Mouse (Mus musculus) layer of hippocampus, adult 18-20 months (tissue): ENCODE measurements around the gene Ccdc9b. TPM values are rescaled to one million over a fixed set of nuclear protein-coding genes. Genes with fewer than 3 reads are reported as not detected.

ENCODE experiments used
- DNase-seq, 2 experiments: peaks; one replicate each; pipeline ENCODE4 v3.0.0; 2022; ENCODE audit warnings: low spot score in 2 of 2
- total RNA-seq, 2 experiments: library from RNA; stranded (reverse); gene quantifications; 2 replicates each; pipeline ENCODE4 v1.2.3; 2021

The Ccdc9b gene
- total RNA-seq, 2 experiments from 2014 or later: 6.5 to 6.7 TPM

DNA sequence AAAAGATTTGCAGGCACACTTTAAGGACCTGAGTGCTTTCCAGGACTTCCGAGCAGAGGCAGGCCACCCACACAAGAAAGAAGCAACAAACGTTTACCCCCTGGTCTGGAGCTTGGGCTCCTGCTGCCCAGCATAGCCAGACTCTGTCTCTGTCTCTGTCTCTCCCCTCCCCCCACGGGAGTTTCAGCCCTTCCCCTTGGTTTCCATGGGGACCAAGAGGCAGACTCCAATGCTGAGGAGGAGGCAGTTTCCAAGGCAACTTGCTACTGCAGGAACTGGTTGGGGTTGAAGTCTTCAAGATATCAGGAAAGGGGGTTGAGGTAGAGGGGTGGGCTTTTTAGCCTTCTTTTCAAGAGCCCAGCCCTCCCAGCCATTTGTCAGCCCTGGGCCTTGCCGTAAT, 48.2 kb downstream of the Ccdc9b start:
- DNase-seq: peak; percentile 67 to 74

DNA sequence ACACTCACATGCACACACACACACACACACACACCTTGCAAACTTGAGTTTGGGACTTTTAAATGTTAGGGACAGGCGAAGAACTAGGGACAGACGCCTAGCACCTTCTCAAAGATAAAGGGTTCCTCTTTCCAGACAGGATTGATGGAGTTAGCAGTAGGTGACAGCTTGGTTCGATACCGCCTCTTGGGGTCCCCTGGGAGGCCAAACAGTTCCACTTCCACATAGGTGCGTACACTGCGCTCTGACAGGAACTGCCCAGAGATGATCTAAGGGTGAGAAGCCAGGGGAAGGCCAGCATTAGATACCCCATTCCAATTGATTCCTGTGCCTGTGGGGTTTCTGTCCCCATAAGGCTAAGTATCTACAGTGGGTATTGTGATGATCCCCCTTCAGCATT, 48.8 kb downstream of the Ccdc9b start:
- no peak for DNase-seq

DNA sequence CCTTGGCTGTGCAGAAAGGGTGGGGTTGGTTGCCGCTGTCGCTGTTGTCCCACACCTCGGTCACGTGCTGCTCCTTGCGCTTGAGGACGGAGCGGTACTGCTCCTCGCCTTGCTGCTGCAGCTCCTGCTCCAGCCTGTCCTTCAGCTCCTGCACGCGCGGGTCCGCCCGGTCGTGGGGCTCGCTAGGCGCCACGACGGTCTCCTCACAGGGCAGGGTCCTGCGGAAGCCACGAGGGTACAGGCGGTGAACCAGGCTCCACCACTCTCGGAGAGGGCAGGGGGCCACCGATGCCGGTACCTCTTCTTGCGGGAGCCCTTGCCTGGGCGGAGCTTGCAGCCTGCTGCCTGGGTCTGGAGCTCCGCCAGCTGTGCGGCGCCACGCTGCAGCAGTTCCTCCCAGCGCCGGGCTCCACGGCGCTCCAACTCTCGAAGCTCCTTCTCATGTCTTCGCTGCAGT, 51.4 kb downstream of the Ccdc9b start:
- no peak for DNase-seq

DNA sequence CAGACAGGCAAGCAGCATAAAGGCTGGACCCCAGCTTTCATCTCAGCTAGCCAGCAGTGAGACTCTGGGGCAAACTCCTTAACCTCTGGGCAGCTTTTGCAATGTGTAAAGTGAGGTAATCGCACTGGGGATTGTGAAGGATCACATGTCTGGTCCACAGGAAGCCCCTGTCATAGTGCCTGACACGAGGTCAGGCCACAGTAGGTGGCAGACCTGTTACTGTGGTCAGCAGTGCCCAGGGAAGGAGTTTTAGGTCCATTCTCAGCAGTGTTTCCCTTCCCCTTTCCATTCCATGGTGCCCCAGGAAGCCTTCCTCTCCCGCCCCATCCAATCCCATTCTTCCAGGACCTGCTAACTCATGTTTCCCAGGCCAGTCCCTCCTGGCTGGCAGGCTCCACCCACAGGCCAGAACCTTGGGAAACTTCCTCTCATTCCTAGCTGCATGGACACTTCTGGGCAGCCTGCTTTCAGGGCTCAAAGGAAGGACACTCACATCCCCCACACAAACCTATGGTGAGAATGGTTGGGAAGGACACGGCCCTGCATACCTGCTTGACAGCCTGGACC, 52.7 kb downstream of the Ccdc9b start:
- no peak for DNase-seq

DNA sequence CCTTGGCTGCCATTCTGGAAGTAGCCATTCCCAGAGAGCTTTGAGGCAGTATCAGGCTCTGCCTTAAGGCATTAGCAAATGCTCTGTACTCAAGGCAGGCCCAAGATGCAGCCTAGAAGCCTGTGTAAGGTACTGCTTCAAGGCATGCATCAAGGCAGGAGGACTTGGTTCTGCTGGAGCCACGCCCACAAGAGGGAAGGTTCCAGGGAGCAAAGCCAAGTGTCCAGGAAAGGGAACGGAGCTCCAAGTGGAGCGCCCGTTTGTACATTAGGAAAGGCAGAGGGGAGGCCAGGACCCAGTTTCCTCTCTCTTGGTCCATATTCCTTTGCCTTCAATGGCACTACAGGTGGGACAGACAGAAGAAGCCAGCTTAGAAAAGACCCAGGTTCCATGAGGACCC, 54.0 kb downstream of the Ccdc9b start:
- no peak for DNase-seq

DNA sequence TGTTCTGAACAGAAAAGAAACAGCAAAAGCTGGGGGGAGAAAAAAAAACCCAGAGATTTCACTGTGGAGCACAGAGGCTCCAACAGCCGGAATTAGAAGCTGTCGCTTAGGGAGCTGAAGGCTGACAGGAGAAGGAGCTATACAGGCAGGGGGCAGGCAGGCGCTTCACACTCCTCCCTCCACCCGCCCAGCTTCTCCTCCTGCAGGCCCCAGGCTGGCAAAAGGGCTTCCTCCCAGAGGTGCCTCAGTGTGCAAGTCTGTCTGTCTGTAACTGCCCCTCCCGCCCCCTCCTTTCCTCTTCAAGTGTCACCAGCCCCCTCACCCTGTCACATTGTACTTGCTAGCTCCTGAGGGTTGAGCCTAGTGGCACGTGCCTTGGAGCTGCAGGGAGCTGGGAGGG, 56.0 kb downstream of the Ccdc9b start:
- DNase-seq: peak in 1 of 2 experiments; percentile 59

Other genes with a start within 250 kb of the Ccdc9b start
- gene Bmf, start 213.0 kb downstream of the Ccdc9b start, total RNA-seq: 1 to 10 TPM; 1.2 to 2.8 TPM
- gene Bub1b, start 164.4 kb downstream of the Ccdc9b start, total RNA-seq: 1 to 10 TPM; 2.4 TPM
- 10 to 100 TPM; 54.3 to 67.9 TPM for gene Pak6, start 99.4 kb downstream of the Ccdc9b start, total RNA-seq
- gene Ankrd63, start 58.7 kb downstream of the Ccdc9b start, total RNA-seq: 10 to 100 TPM; 18.1 to 18.6 TPM
- 1 to 10 TPM; 2.2 to 2.5 TPM for gene Plcb2, start 34.2 kb downstream of the Ccdc9b start, total RNA-seq
- 10 to 100 TPM; 71.4 to 77.5 TPM for gene Inafm2, start 16.9 kb downstream of the Ccdc9b start, total RNA-seq
- gene Phgr1, start 10.1 kb upstream of the Ccdc9b start, total RNA-seq: not detected
- gene Disp2, start 17.1 kb upstream of the Ccdc9b start, total RNA-seq: 100 to 1,000 TPM; 261 to 266 TPM
- 1 to 10 TPM; 1.1 TPM for gene Knstrn, start 51.3 kb upstream of the Ccdc9b start, total RNA-seq
- gene Ivd, start 99.3 kb upstream of the Ccdc9b start, total RNA-seq: 100 to 1,000 TPM in 1 of 2 experiments, 10 to 100 TPM in 1; 94.5 to 101 TPM
- gene Bahd1, start 137.7 kb upstream of the Ccdc9b start, total RNA-seq: 10 to 100 TPM; 65.2 to 68.1 TPM
- gene Chst14, start 163.8 kb upstream of the Ccdc9b start, total RNA-seq: 1 to 10 TPM; 3.2 to 3.3 TPM